In the genomic region with DNA sequence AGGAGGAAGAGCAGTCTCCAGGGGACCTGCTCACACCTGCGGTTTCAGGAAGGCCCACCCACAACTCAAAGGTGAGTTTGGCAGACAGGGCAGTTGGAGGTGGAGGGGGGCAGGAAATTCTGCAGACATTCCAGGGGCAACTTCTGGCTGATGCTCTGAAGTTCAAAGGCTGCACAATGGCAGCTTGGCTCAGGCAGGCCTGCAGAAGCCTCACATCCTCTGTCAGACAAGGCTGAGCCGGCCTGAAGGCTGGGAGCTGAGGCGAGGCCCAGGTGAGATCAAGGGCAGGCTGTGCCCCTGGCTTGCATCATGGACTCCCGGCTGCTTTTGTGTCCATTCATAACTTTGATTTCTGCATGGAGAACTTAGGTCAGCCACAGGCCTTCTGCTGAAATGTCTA, we compare ENCODE assay signal across 9 mouse cellular contexts. TPM values are rescaled to one million over a fixed set of nuclear protein-coding genes. Genes with fewer than 3 reads are reported as not detected.
A peak's percentile ranks its signal among the peaks of the same experiment; 100 is the strongest.
DNase-seq lines count a peak whose midpoint lies in the region; ATAC-seq lines count a peak whose summit lies in the region.
"Had no signal": no experiment of that assay in that cellular context is flagged by ENCODE, and none has a peak within 500 bp of the region (broad histone marks: within the 10 kb centered on the region; RNA-seq: fewer than 3 reads in every experiment).

No protein-coding gene starts in this region.

- peak overlapping the region; percentile 41; the same call in 1 of the 2 replicates for H3K27ac ChIP-seq in heart, embryonic 16.5 days (ENCODE audit: low read length)
- H3K27ac ChIP-seq in heart, embryonic 12.5 days (ENCODE audit: poor library complexity, severe bottlenecking) = no peak overlapping the region
- H3K27ac ChIP-seq in embryonic facial prominence, embryonic 11.5 days (replicated peaks; ENCODE audit: low read depth, low read length) = peak overlapping the region; percentile 10
- H3K27ac ChIP-seq in hindbrain, embryonic 16.5 days (ENCODE audit: low read depth, low read length) = peak overlapping the region; percentile 59
- peak overlapping the region; percentile 43 for H3K27ac ChIP-seq in midbrain, embryonic 14.5 days (replicated peaks; ENCODE audit: low read depth, low read length)

- 60% methylated on average over 4 of the region's 4 CpGs for WGBS in heart, embryonic 16.5 days
- WGBS in heart, embryonic 12.5 days = 62% methylated on average over 4 of the region's 4 CpGs
- WGBS in embryonic facial prominence, embryonic 11.5 days = 52% methylated on average over 4 of the region's 4 CpGs
- 52% methylated on average over 4 of the region's 4 CpGs for WGBS in hindbrain, embryonic 16.5 days
- 62% methylated on average over 4 of the region's 4 CpGs for WGBS in midbrain, embryonic 14.5 days

- no peak overlapping the region for H3K4me2 ChIP-seq in heart, embryonic 16.5 days (ENCODE audit: low read depth, low read length)
- H3K4me2 ChIP-seq in heart, embryonic 12.5 days = no peak overlapping the region
- no peak overlapping the region for H3K4me2 ChIP-seq in embryonic facial prominence, embryonic 11.5 days (ENCODE audit: low read depth, low read length)
- H3K4me2 ChIP-seq in hindbrain, embryonic 16.5 days (ENCODE audit: low read length) = no peak overlapping the region
- H3K4me2 ChIP-seq in midbrain, embryonic 14.5 days (ENCODE audit: low read length) = no peak overlapping the region

- DNase-seq in embryonic facial prominence, embryonic 11.5 days (ENCODE audit: low spot score) = peak; percentile 7
- no peak for DNase-seq in midbrain, embryonic 14.5 days
- no peak for DNase-seq in layer of hippocampus, adult 18-20 months (ENCODE audit: low spot score in 2 of 2)
- DNase-seq in gastrocnemius, postnatal 25 days = no peak
- no peak for DNase-seq in MN1 (ENCODE audit: low spot score)
- DNase-seq: heart, postnatal 36 days had no signal

- H3K27me3 ChIP-seq in heart, embryonic 16.5 days (ENCODE audit: control insufficient read depth, insufficient read depth, low read length) = no peaks in the 10 kb centered on the region
- peaks cover 46% of the 10 kb centered on the region for H3K27me3 ChIP-seq in heart, embryonic 12.5 days (replicated peaks)
- H3K27me3 ChIP-seq in embryonic facial prominence, embryonic 11.5 days (ENCODE audit: control insufficient read depth, insufficient read depth, low read length) = no peaks in the 10 kb centered on the region
- no peaks in the 10 kb centered on the region for H3K27me3 ChIP-seq in hindbrain, embryonic 16.5 days (replicated peaks; ENCODE audit: control insufficient read depth, insufficient read depth, low read length)
- H3K27me3 ChIP-seq in midbrain, embryonic 14.5 days (ENCODE audit: control insufficient read depth, insufficient read depth, low read length) = no peaks in the 10 kb centered on the region

- H3K4me3 ChIP-seq in heart, embryonic 16.5 days (ENCODE audit: low read length) = no peak overlapping the region
- H3K4me3 ChIP-seq in heart, embryonic 12.5 days = no peak overlapping the region
- H3K4me3 ChIP-seq in embryonic facial prominence, embryonic 11.5 days (ENCODE audit: low read depth, low read length) = no peak overlapping the region
- no peak overlapping the region for H3K4me3 ChIP-seq in hindbrain, embryonic 16.5 days (ENCODE audit: low read length)
- H3K4me3 ChIP-seq in midbrain, embryonic 14.5 days (replicated peaks; ENCODE audit: low read depth, low read length) = no peak overlapping the region

- H3K4me1 ChIP-seq in heart, embryonic 16.5 days (ENCODE audit: control insufficient read depth, insufficient read depth, low read length) = peaks cover 25% of the 10 kb centered on the region
- peaks cover 33% of the 10 kb centered on the region for H3K4me1 ChIP-seq in heart, embryonic 12.5 days (replicated peaks)
- no peaks in the 10 kb centered on the region for H3K4me1 ChIP-seq in embryonic facial prominence, embryonic 11.5 days (ENCODE audit: control insufficient read depth, insufficient read depth, low read length)
- peaks cover 19% of the 10 kb centered on the region for H3K4me1 ChIP-seq in hindbrain, embryonic 16.5 days (ENCODE audit: control insufficient read depth, insufficient read depth, low read depth, low read length)
- H3K4me1 ChIP-seq in midbrain, embryonic 14.5 days (ENCODE audit: control insufficient read depth, insufficient read depth, low read length) = peaks cover 14% of the 10 kb centered on the region; the same call in 1 of the 2 replicates

- H3K9ac ChIP-seq in heart, embryonic 16.5 days (ENCODE audit: low read length) = no peak overlapping the region
- no peak overlapping the region for H3K9ac ChIP-seq in heart, embryonic 12.5 days
- no peak overlapping the region for H3K9ac ChIP-seq in embryonic facial prominence, embryonic 11.5 days (replicated peaks; ENCODE audit: low read length)
- H3K9ac ChIP-seq in hindbrain, embryonic 16.5 days (ENCODE audit: low read depth, low read length) = no peak overlapping the region; the same call in 1 of the 2 replicates
- 0 out of 2 replicates have a peak overlapping the region, but pooled peaks have one; percentile 6 for H3K9ac ChIP-seq in midbrain, embryonic 14.5 days (replicated peaks; ENCODE audit: low read length)

- no peaks in the 10 kb centered on the region for H3K9me3 ChIP-seq in heart, embryonic 16.5 days (replicated peaks; ENCODE audit: control insufficient read depth, low read length)
- H3K9me3 ChIP-seq in heart, embryonic 12.5 days (replicated peaks) = no peaks in the 10 kb centered on the region
- H3K9me3 ChIP-seq in embryonic facial prominence, embryonic 11.5 days (replicated peaks; ENCODE audit: control insufficient read depth, low read length) = no peaks in the 10 kb centered on the region
- H3K9me3 ChIP-seq in hindbrain, embryonic 16.5 days (ENCODE audit: control insufficient read depth, low read length) = no peaks in the 10 kb centered on the region
- no peaks in the 10 kb centered on the region for H3K9me3 ChIP-seq in midbrain, embryonic 14.5 days (ENCODE audit: control insufficient read depth, low read length)

- H3K36me3 ChIP-seq in heart, embryonic 16.5 days (ENCODE audit: control insufficient read depth, insufficient read depth) = no peaks in the 10 kb centered on the region
- H3K36me3 ChIP-seq in heart, embryonic 12.5 days = peaks cover 7% of the 10 kb centered on the region; the same call in 1 of the 2 replicates
- no peaks in the 10 kb centered on the region for H3K36me3 ChIP-seq in embryonic facial prominence, embryonic 11.5 days (replicated peaks; ENCODE audit: control insufficient read depth, insufficient read depth, low read depth, low read length)
- no peaks in the 10 kb centered on the region for H3K36me3 ChIP-seq in hindbrain, embryonic 16.5 days (ENCODE audit: control insufficient read depth, insufficient read depth, low read length)
- peaks cover 4% of the 10 kb centered on the region; the same call in 1 of the 2 replicates for H3K36me3 ChIP-seq in midbrain, embryonic 14.5 days (ENCODE audit: control insufficient read depth, insufficient read depth, low read length)

- no peak for ATAC-seq in heart, embryonic 16.5 days (replicated peaks; ENCODE audit: extremely low read depth, insufficient read depth, low FRiP score)
- ATAC-seq in heart, embryonic 12.5 days (ENCODE audit: insufficient number of reproducible peaks, low FRiP score) = no peak
- ATAC-seq in embryonic facial prominence, embryonic 11.5 days (replicated peaks; ENCODE audit: insufficient number of reproducible peaks, low FRiP score, low TSS enrichment, low read depth) = 0 out of 2 replicates have a peak, but pooled peaks have one; percentile 64
- 0 out of 2 replicates have a peak, but pooled peaks have one; percentile 22 for ATAC-seq in hindbrain, embryonic 16.5 days
- ATAC-seq in midbrain, embryonic 14.5 days (ENCODE audit: low FRiP score, low TSS enrichment) = no peak

RNA-seq across cellular contexts. Expression of gene Mvb12b, which starts 41.1 kb away (rescaled TPM):
- 10.1 and 10.9 TPM in 2 replicates for polyA plus RNA-seq in heart, embryonic 16.5 days (2015; fragmentation: Nextera tagmentation; extraction: Ambion mirVana)
- polyA plus RNA-seq in heart, embryonic 12.5 days (2016; fragmentation: Nextera tagmentation; extraction: Ambion mirVana) = 16.1 and 16.6 TPM in 2 replicates
- polyA plus RNA-seq in embryonic facial prominence, embryonic 11.5 days (2014; fragmentation: Nextera tagmentation; extraction: Ambion mirVana) = 23.3 and 25.6 TPM in 2 replicates
- 43.9 and 46.5 TPM in 2 replicates for polyA plus RNA-seq in hindbrain, embryonic 16.5 days (2015; fragmentation: Nextera tagmentation; extraction: Ambion mirVana)
- 47.9 and 60.2 TPM in 2 replicates for polyA plus RNA-seq in midbrain, embryonic 14.5 days (2014; fragmentation: Nextera tagmentation; extraction: Ambion mirVana)
- total RNA-seq in layer of hippocampus, adult 18-20 months (2021) = 10 to 100 TPM; 84.3 to 89.0 TPM
- 10 to 100 TPM; 18.6 to 23.0 TPM for total RNA-seq in gastrocnemius, postnatal 25 days (2021)

Comparison
In these comparisons a context has a peak if more than half of its experiments do, and no peak if none do; other contexts are left out.
1. ATAC-seq: peak in embryonic facial prominence, embryonic 11.5 days (single experiment) and hindbrain, embryonic 16.5 days (single experiment); none in heart, embryonic 16.5 days (single experiment), heart, embryonic 12.5 days (single experiment) and midbrain, embryonic 14.5 days (single experiment).